Mouse (Mus musculus): ENCODE measurements around the gene Stx6. TPM values are rescaled to one million over a fixed set of nuclear protein-coding genes. Genes with fewer than 3 reads are reported as not detected.
A peak's percentile ranks its signal among the peaks of the same experiment; 100 is the strongest.

Gene Stx6
- polyA plus RNA-seq, 1 experiment: 13.6 TPM

DNA sequence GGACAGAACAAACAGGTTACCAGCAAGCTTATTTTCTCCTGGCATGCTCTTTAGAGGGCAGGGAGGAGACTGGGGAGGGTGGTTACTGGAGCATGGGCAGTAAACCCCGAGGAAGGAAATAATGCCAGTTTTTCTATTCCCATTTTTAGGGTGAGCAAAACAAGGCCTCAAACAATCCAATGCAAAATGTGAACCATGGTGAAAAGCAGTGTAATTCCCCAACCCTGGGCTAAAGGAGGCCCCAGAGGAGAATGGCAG, 83.9 kb downstream of the Stx6 start:
- H3K36me3 ChIP-seq (ENCODE audit: control insufficient read depth, insufficient read depth, low read length): no peaks in the 10 kb centered on the region
- H3K27ac ChIP-seq (ENCODE audit: control insufficient read depth, insufficient read depth, low read depth, low read length): no peak overlapping the region
- TF ChIP-seq CTCF (IDR thresholded peaks at IDR 0.05; ENCODE audit: control insufficient read depth, insufficient read depth, insufficient replicate concordance, low read depth, low read length) (no peak), POLR2A (IDR thresholded peaks at IDR 0.05; ENCODE audit: control insufficient read depth, low read depth, low read length) (no peak)
- H3K27me3 ChIP-seq (ENCODE audit: control insufficient read depth, insufficient read depth, low read length): no peaks in the 10 kb centered on the region; the same call in 1 of the 2 replicates
- H3K4me1 ChIP-seq (ENCODE audit: control insufficient read depth, insufficient read depth, low read length): peaks cover 12% of the 10 kb centered on the region
- H3K4me3 ChIP-seq (ENCODE audit: control insufficient read depth, low read depth, low read length): no peak overlapping the region

DNA sequence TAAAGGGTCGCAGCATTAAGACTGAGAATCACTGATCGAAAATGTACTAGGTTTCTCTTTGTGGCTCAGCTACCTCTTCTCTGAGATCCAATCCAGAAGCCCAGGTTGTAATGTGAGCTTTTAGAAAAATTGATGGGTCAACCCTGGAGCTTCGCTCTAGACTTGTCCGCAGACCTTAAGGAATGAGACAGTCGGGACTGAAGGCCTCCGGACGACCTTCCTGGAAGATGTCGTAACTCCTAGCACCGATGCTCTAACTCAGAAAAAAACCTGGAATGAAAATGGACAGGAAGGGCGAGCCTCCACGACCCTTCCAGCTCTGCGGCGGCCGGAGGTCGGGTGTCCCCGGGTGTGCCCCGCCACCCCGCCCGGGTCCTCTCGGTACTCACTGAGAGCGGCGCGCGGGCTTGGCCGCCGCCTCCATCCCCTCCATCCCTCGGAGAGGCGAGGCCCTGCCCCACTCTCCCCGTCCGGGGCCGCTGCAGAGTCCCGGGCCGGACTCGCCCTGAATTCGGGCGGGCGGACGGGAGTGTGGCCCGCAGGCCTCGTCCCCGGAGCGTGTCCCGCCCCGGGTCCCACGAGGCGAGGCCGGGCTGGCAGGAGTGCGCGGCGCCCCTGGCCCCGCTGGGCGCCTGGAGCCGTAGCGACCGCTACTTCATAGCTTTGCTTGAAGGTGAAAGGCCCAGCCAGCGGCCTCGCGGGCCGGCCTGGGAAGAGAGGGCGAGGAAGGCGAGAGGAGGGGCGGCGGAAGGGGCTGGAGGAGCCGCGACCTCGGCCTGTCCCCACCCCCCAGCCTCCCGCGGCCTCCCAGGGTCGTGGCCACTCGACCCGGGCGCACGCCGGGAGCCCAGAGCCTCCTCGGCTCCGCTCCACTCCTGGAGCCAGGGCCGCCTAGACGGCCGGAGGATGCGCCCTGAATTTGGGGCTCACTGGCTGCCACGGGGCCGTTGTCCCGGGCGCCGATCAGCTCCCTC, 85.6 kb downstream of the Stx6 start, which contains the start of gene BC034090:
Gene BC034090 (minus strand): TSS at position 648 of the 974 bp plus-strand sequence.
- peak within 1 kb of the TSS; percentile 53 for H3K4me3 ChIP-seq (ENCODE audit: control insufficient read depth, low read depth, low read length)
- H3K27me3 ChIP-seq (ENCODE audit: control insufficient read depth, insufficient read depth, low read length): no peaks in the 10 kb centered on the region; the same call in 1 of the 2 replicates
- H3K27ac ChIP-seq (ENCODE audit: control insufficient read depth, insufficient read depth, low read depth, low read length): no peak within 1 kb of the TSS
- TF ChIP-seq POLR2A (IDR thresholded peaks at IDR 0.05; ENCODE audit: control insufficient read depth, low read depth, low read length) (no peak), CTCF (IDR thresholded peaks at IDR 0.05; ENCODE audit: control insufficient read depth, insufficient read depth, insufficient replicate concordance, low read depth, low read length) (no peak)
- H3K36me3 ChIP-seq (ENCODE audit: control insufficient read depth, insufficient read depth, low read length): no peaks in the 10 kb centered on the region
- H3K4me1 ChIP-seq (ENCODE audit: control insufficient read depth, insufficient read depth, low read length): peaks cover 9% of the 10 kb centered on the region

DNA sequence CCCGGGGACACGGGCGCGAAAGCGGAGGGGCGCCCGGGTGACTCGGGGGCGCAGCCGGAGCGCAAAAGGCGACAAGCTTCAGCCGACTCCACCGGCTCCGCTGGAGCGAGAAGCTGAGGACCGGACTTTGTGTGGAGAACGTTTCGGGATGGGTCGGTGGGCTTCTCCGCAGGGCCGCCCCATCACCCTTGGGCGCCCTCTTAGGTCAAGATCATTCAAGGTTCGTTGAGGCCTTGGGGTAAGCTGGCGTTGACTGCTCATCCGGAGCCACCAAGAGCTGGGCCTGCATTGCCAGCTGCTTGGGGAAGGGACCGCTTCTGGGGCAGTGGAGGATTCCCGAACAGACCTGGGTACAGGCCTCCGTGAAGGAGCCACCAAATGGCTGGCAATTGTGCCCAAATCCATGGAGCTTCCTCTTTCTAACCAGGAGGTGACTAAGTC, 86.3 kb downstream of the Stx6 start:
- H3K4me3 ChIP-seq (ENCODE audit: control insufficient read depth, low read depth, low read length): peak overlapping the region; percentile 53
- H3K27me3 ChIP-seq (ENCODE audit: control insufficient read depth, insufficient read depth, low read length): no peaks in the 10 kb centered on the region; the same call in 1 of the 2 replicates
- H3K36me3 ChIP-seq (ENCODE audit: control insufficient read depth, insufficient read depth, low read length): no peaks in the 10 kb centered on the region
- peaks cover 5% of the 10 kb centered on the region; the same call in 1 of the 2 replicates for H3K4me1 ChIP-seq (ENCODE audit: control insufficient read depth, insufficient read depth, low read length)
- TF ChIP-seq POLR2A (IDR thresholded peaks at IDR 0.05; ENCODE audit: control insufficient read depth, low read depth, low read length) (no peak), CTCF (IDR thresholded peaks at IDR 0.05; ENCODE audit: control insufficient read depth, insufficient read depth, insufficient replicate concordance, low read depth, low read length) (no peak)
- H3K27ac ChIP-seq (ENCODE audit: control insufficient read depth, insufficient read depth, low read depth, low read length): no peak overlapping the region

DNA sequence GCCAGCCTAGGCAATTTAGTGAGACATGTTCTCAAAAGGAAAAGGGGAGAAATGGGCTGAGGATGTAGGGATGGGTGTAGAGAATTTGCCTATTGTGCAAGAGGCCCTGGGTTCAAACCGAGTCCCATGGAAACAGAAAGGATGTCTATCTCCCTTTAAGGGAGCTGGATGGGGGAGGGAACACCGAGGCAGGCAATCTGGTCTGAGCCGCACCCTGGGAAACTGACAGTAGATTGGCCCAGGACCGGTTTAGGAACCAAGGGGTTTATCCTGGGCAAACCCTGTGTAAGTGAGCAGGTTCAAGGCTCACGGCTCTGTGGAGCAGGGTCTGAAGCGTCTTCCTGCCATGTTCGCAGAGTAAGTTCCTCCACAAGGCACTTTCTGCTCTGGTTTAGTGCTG, 87.0 kb downstream of the Stx6 start:
- Histone ChIP-seq H3K27me3 (ENCODE audit: control insufficient read depth, insufficient read depth, low read length) (no peaks in the 10 kb centered on the region; the same call in 1 of the 2 replicates), H3K36me3 (ENCODE audit: control insufficient read depth, insufficient read depth, low read length) (no peaks in the 10 kb centered on the region), H3K4me1 (ENCODE audit: control insufficient read depth, insufficient read depth, low read length) (peaks cover 5% of the 10 kb centered on the region; the same call in 1 of the 2 replicates), H3K4me3 (ENCODE audit: control insufficient read depth, low read depth, low read length) (no peak overlapping the region), H3K27ac (ENCODE audit: control insufficient read depth, insufficient read depth, low read depth, low read length) (no peak overlapping the region)
- TF ChIP-seq CTCF (IDR thresholded peaks at IDR 0.05; ENCODE audit: control insufficient read depth, insufficient read depth, insufficient replicate concordance, low read depth, low read length) (no peak), POLR2A (IDR thresholded peaks at IDR 0.05; ENCODE audit: control insufficient read depth, low read depth, low read length) (no peak)

DNA sequence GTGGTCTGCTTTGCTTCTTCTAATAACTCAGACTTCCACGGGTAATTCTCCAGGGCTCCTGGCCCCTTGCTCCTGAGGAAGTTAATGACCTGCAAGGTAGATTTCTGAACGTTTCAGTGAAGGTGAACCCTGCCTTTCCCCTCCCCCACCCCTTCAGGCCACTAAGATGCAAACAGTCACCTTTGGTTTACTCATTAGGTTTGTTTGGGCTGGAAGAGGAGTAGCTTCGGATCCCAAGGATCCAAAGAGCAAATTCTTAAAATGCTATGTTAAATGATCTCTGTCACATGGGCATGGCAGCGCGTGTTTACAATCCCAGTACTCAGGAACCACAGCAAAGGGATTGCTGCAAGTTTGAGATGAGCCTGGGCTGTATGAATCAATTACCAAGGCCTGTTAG, 88.9 kb downstream of the Stx6 start:
- Histone ChIP-seq H3K4me3 (ENCODE audit: control insufficient read depth, low read depth, low read length) (no peak overlapping the region), H3K36me3 (ENCODE audit: control insufficient read depth, insufficient read depth, low read length) (no peaks in the 10 kb centered on the region), H3K4me1 (ENCODE audit: control insufficient read depth, insufficient read depth, low read length) (peaks cover 5% of the 10 kb centered on the region; the same call in 1 of the 2 replicates), H3K27me3 (ENCODE audit: control insufficient read depth, insufficient read depth, low read length) (no peaks in the 10 kb centered on the region; the same call in 1 of the 2 replicates), H3K27ac (ENCODE audit: control insufficient read depth, insufficient read depth, low read depth, low read length) (no peak overlapping the region)
- TF ChIP-seq POLR2A (IDR thresholded peaks at IDR 0.05; ENCODE audit: control insufficient read depth, low read depth, low read length): no peak
- no peak for TF ChIP-seq CTCF (IDR thresholded peaks at IDR 0.05; ENCODE audit: control insufficient read depth, insufficient read depth, insufficient replicate concordance, low read depth, low read length)

DNA sequence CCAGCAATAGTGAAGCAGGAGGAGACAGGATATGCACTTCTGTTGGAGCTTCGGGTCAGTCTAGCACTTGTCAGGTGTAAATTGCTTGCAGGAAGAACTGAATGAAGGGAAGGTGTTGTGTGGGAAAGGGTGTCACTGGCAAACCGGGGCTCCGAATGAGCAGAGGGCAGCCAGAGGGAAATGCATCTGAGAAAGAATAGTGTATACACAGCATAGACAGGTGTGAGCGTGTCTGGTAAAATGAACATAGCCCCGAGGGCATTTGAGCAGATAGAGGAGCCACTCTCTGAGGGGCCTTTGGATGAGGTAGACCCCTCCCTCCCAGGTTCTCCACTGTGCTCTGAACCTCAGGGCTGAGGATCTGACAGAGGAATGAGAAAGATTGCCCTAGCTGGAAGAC, 89.5 kb downstream of the Stx6 start:
- Histone ChIP-seq H3K36me3 (ENCODE audit: control insufficient read depth, insufficient read depth, low read length) (no peaks in the 10 kb centered on the region), H3K4me1 (ENCODE audit: control insufficient read depth, insufficient read depth, low read length) (peaks cover 5% of the 10 kb centered on the region; the same call in 1 of the 2 replicates), H3K27ac (ENCODE audit: control insufficient read depth, insufficient read depth, low read depth, low read length) (no peak overlapping the region), H3K27me3 (ENCODE audit: control insufficient read depth, insufficient read depth, low read length) (no peaks in the 10 kb centered on the region; the same call in 1 of the 2 replicates), H3K4me3 (ENCODE audit: control insufficient read depth, low read depth, low read length) (no peak overlapping the region)
- TF ChIP-seq POLR2A (IDR thresholded peaks at IDR 0.05; ENCODE audit: control insufficient read depth, low read depth, low read length) (no peak), CTCF (IDR thresholded peaks at IDR 0.05; ENCODE audit: control insufficient read depth, insufficient read depth, insufficient replicate concordance, low read depth, low read length) (no peak)

DNA sequence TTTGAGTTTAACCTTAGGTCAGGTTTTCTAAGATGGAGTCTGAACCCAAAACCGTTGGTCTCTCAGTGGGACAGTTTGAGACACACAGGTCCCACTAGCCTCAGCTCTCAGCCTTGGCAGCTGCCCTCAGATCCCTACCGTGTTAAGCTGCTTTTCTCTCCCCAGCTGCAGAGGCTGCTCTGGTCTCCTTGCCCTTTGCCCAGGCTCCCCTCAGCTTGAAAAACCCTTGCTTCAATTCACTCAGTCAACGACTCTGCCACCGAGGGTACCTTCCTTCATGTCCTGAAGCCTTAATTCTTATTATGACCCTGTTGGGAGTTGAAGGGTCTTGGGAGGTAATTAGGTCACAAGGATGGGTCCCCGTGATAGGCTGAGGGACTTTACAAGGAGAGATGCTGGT, 91.4 kb downstream of the Stx6 start:
- peaks cover under 1% of the 10 kb centered on the region; the same call in 1 of the 2 replicates for H3K4me1 ChIP-seq (ENCODE audit: control insufficient read depth, insufficient read depth, low read length)
- H3K27me3 ChIP-seq (ENCODE audit: control insufficient read depth, insufficient read depth, low read length): no peaks in the 10 kb centered on the region
- H3K4me3 ChIP-seq (ENCODE audit: control insufficient read depth, low read depth, low read length): no peak overlapping the region
- TF ChIP-seq POLR2A (IDR thresholded peaks at IDR 0.05; ENCODE audit: control insufficient read depth, low read depth, low read length) (no peak), CTCF (IDR thresholded peaks at IDR 0.05; ENCODE audit: control insufficient read depth, insufficient read depth, insufficient replicate concordance, low read depth, low read length) (no peak)
- no peak overlapping the region for H3K27ac ChIP-seq (ENCODE audit: control insufficient read depth, insufficient read depth, low read depth, low read length)
- H3K36me3 ChIP-seq (ENCODE audit: control insufficient read depth, insufficient read depth, low read length): no peaks in the 10 kb centered on the region
